Mouse (Mus musculus) testis, adult 2 months (tissue): Measurements from ENCODE around the gene Cntnap2. TPM values are rescaled to one million over a fixed set of nuclear protein-coding genes. Genes with fewer than 3 reads are reported as not detected.
"Not testable (repeated sequence)": the region's sequence is repeated elsewhere in the genome, so short reads cannot be mapped to it uniquely, and the experiment has no call there.

Experiments used
- H3K27ac ChIP-seq: fragments of 200-500 bp; 2 replicates; pipeline ENCODE4 v1.5.1; 2012; ENCODE audit warnings: low read depth, low read length; ENCODE audit not compliant: control insufficient read depth, insufficient read depth
- H3K27me3 ChIP-seq: fragments of 200-500 bp; 2 replicates; pipeline ENCODE4 v1.6.1; 2012; ENCODE audit warnings: mild to moderate bottlenecking, low read length, moderate library complexity; ENCODE audit not compliant: control insufficient read depth, insufficient read depth
- H3K36me3 ChIP-seq: fragments of 200-500 bp; 2 replicates; pipeline ENCODE4 v1.6.1; 2012; ENCODE audit warnings: mild to moderate bottlenecking, low read length; ENCODE audit not compliant: control insufficient read depth, insufficient read depth
- H3K4me1 ChIP-seq: fragments of 200-500 bp; 2 replicates; pipeline ENCODE4 v1.6.1; 2012; ENCODE audit warnings: low read length; ENCODE audit not compliant: control insufficient read depth, insufficient read depth
- H3K4me3 ChIP-seq: fragments of 200-500 bp; 2 replicates; pipeline ENCODE4 v1.5.1; 2012; ENCODE audit warnings: low read depth, mild to moderate bottlenecking, low read length, moderate library complexity, mixed read lengths; ENCODE audit not compliant: control insufficient read depth
- CTCF ChIP-seq: fragments of 200-500 bp; IDR thresholded peaks from 2 replicates; pipeline ENCODE4 v1.5.1; 2012; ENCODE audit warnings: low read depth, mild to moderate bottlenecking, inconsistent platforms, low read length, moderate library complexity; ENCODE audit not compliant: control insufficient read depth, insufficient read depth, insufficient replicate concordance
- POLR2A ChIP-seq: fragments of 200-500 bp; IDR thresholded peaks from 2 replicates; pipeline ENCODE4 v1.6.1; 2012; ENCODE audit warnings: low read depth, mild to moderate bottlenecking, inconsistent platforms, low read length, moderate library complexity; ENCODE audit not compliant: control insufficient read depth
- polyA plus RNA-seq: library from polyadenylated mRNA; depleted of rRNA; stranded (reverse); fragments of >200 nt; gene quantifications from 2 replicates; pipeline ENCODE4 v1.2.3, GENCODE M21; 2012

Gene Cntnap2
- polyA plus RNA-seq, 1 experiment, result 49.6 TPM

GRCm38 (mm10) chr6:47279183-47279582, 2220.0 kb downstream of the Cntnap2 start:
- Histone ChIP-seq H3K4me3 (no peak overlapping the region), H3K27me3 (no peaks in the 10 kb centered on the region), H3K27ac (no peak overlapping the region), H3K4me1 (no peaks in the 10 kb centered on the region), H3K36me3 (no peaks in the 10 kb centered on the region)
- TF ChIP-seq CTCF (no peak), POLR2A (no peak)

- no peak overlapping the region for H3K4me3 ChIP-seq
- H3K27me3 ChIP-seq, result no peaks in the 10 kb centered on the region
- no peaks in the 10 kb centered on the region for H3K36me3 ChIP-seq
- H3K27ac ChIP-seq, result no peak overlapping the region
- H3K4me1 ChIP-seq, result no peaks in the 10 kb centered on the region
- no peak for TF ChIP-seq POLR2A
- no peak for TF ChIP-seq CTCF
Observed at GRCm38 (mm10) chr6:47281584-47281983, 2222.4 kb downstream of the Cntnap2 start.

DNA sequence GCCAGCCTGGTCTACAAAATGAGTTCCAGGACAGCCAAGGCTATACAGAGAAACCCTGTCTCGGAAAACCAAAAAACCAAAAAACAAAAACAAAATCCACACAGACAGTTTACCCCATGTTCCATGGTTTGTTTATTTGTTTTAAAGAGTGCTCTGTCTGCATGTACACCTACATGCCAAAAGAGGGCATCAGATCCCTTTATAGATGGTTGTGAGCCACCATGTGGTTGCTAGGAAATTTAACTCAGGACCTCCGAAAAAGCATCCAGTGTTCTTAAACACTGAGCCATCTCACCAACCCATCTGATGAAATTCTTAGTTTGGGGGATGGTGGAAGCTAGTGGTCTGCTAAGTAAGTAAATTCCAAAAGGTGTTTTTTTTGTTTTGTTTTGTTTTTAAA, 2225.6 kb downstream of the Cntnap2 start:
- no peaks in the 10 kb centered on the region for H3K4me1 ChIP-seq
- no peak overlapping the region for H3K4me3 ChIP-seq
- TF ChIP-seq CTCF (no peak), POLR2A (no peak)
- H3K36me3 ChIP-seq, result no peaks in the 10 kb centered on the region
- no peak overlapping the region for H3K27ac ChIP-seq
- no peaks in the 10 kb centered on the region for H3K27me3 ChIP-seq

- Histone ChIP-seq H3K27ac (no peak overlapping the region), H3K36me3 (no peaks in the 10 kb centered on the region), H3K4me3 (no peak overlapping the region), H3K27me3 (no peaks in the 10 kb centered on the region), H3K4me1 (no peaks in the 10 kb centered on the region)
- no peak for TF ChIP-seq CTCF
- TF ChIP-seq POLR2A, result no peak
Observed at GRCm38 (mm10) chr6:47285742-47286141, 2226.6 kb downstream of the Cntnap2 start.

DNA sequence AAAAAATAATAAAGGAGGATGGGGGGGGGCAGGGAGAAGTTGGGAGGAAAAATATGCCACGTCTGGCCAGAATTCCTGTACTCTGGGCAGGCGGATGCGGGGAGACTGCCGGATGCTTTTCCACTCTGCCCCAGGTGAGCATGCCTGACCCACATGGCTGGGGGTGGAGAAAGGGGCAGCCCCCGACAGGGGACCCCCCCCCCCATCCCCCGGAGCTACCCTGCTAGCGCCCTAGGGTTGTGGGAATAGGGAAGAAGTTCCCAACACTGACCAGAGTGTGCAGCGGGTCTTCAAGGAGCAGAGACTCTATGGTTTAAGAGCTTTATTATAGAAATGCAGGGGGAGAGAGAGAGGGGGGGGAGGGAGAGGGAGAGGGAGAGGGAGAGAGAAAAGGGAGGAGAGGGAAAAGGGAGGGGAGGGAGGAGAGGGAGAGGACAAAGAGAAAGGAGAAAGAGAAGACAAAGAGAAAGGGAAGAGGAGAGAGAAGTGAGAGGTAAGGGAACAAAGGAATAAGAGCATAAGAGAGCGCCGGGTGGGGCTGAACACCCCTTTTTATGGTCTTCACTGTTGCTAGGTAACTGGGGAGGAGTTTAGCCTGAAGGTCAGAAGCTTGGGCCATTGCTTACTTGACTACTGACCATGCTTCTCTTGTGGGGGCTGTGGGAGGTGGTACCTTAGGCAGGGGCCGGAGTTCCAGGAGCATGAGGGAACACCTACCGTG, 2227.2 kb downstream of the Cntnap2 start:
- H3K4me3 ChIP-seq, H3K4me1 ChIP-seq, H3K27ac ChIP-seq, H3K36me3 ChIP-seq, H3K27me3 ChIP-seq: not testable (repeated sequence)

DNA sequence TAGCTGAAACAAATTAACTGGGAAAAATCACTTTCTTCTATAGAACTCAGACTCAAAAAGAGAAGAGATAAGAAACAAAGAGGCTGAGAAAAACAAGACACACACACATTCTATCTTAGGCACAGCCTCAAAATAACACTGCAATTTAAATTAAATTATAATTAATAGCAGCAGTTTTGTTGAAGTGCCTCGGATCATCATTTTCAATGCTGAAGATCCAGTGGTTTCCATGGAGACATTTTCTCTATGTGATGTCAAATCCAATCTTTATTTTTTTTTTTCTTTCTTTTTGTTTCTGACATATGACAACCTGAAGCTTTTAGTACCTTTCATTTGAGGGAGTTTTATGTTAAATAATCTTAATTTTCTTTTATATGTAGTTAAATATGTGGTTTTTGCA, 2228.6 kb downstream of the Cntnap2 start:
- Histone ChIP-seq H3K4me1 (no peaks in the 10 kb centered on the region), H3K36me3 (no peaks in the 10 kb centered on the region), H3K27ac (no peak overlapping the region), H3K27me3 (no peaks in the 10 kb centered on the region), H3K4me3 (no peak overlapping the region)
- no peak for TF ChIP-seq POLR2A
- TF ChIP-seq CTCF, result no peak

DNA sequence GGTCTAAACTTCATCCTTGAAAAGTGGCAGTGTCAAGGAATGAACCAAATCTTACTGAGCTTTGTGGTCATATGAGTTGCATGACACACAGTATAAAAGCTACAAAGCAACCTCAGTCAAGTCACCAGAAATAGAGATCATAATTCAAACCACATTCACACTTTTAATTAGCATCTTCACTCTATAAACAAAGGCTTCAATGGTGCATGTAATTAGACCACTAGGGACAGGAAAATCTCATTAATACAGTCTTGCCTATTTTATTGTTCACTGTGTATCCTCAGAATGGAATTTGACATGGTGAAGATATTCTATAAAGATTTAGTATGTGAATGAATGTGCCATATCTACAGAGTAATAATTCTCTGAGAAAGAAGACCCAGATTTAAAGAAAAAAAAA, 2232.8 kb downstream of the Cntnap2 start:
- Histone ChIP-seq H3K4me3 (no peak overlapping the region), H3K36me3 (no peaks in the 10 kb centered on the region), H3K4me1 (no peaks in the 10 kb centered on the region), H3K27me3 (no peaks in the 10 kb centered on the region), H3K27ac (no peak overlapping the region)
- TF ChIP-seq POLR2A, result no peak
- no peak for TF ChIP-seq CTCF

DNA sequence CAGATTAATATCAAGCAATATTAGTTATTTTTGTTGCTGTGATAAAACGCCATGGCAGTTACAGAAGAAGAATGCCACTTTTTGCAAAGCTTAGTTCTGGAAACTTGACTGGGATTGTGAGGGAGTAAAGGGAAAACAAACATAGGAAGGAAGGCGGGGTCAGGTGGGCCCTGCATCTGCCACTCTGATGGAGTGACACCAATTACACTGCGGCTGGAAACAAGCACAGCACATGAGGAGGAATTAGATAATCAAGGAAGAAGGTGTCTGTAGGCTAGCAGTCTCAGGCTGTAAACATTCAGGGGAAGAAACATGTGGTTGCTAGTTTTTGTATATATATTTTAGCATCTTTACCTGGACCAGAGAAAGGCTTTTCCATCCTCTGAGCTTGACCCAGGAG, 2233.3 kb downstream of the Cntnap2 start:
- Histone ChIP-seq H3K27me3 (no peaks in the 10 kb centered on the region), H3K27ac (no peak overlapping the region), H3K4me1 (no peaks in the 10 kb centered on the region), H3K4me3 (no peak overlapping the region), H3K36me3 (no peaks in the 10 kb centered on the region)
- no peak for TF ChIP-seq CTCF
- no peak for TF ChIP-seq POLR2A
